10 mouse cellular contexts compared by ENCODE assay signal in genomic region chr12:73996906-73997296, GRCm38 (mm10). TPM values are rescaled to one million over a fixed set of nuclear protein-coding genes. Genes with fewer than 3 reads are reported as not detected.
DNase-seq lines count a peak whose midpoint lies in the region; ATAC-seq and TF ChIP-seq lines count a peak whose summit lies in the region.
"Had no signal": no experiment of that assay in that cellular context is flagged by ENCODE, and none has a peak within 500 bp of the region (broad histone marks: within the 10 kb centered on the region; RNA-seq: fewer than 3 reads in every experiment).

No protein-coding gene starts in this region.

- no peaks in the 10 kb centered on the region for H3K4me1 ChIP-seq in lung, embryonic 14.5 days (ENCODE audit: insufficient read depth)
- no peaks in the 10 kb centered on the region for H3K4me1 ChIP-seq in lung, postnatal 0 days (ENCODE audit: insufficient read depth, low read depth, low read length)
- peaks cover 5% of the 10 kb centered on the region for H3K4me1 ChIP-seq in forebrain, embryonic 13.5 days
- peaks cover 28% of the 10 kb centered on the region for H3K4me1 ChIP-seq in neural tube, embryonic 15.5 days
- H3K4me1 ChIP-seq: liver, embryonic 15.5 days had no signal

- TF ChIP-seq CTCF in lung, embryonic 14.5 days (IDR thresholded peaks at IDR 0.05; ENCODE audit: low read depth) = no peak
- no peak for TF ChIP-seq CTCF in lung, postnatal 0 days (IDR thresholded peaks at IDR 0.05)

- 56% methylated on average over 12 of the region's 12 CpGs for WGBS in lung, embryonic 14.5 days
- 61% methylated on average over 12 of the region's 12 CpGs for WGBS in lung, postnatal 0 days
- 16% methylated on average over 12 of the region's 12 CpGs for whole genome bisulfite sequencing in forebrain, embryonic 13.5 days
- WGBS in neural tube, embryonic 15.5 days = 20% methylated on average over 12 of the region's 12 CpGs

- no peak for ATAC-seq in lung, embryonic 14.5 days (ENCODE audit: insufficient read depth)
- ATAC-seq in lung, postnatal 0 days = no peak
- ATAC-seq in forebrain, embryonic 13.5 days = peak; percentile 37
- peak; percentile 32 for ATAC-seq in neural tube, embryonic 15.5 days (ENCODE audit: low FRiP score)
- ATAC-seq: Patski had no signal

- H3K4me2 ChIP-seq in lung, embryonic 14.5 days = peak overlapping the region; percentile 94; the same call in 1 of the 2 replicates
- no peak overlapping the region for H3K4me2 ChIP-seq in lung, postnatal 0 days (replicated peaks; ENCODE audit: low read depth, low read length)
- H3K4me2 ChIP-seq in forebrain, embryonic 13.5 days = peak overlapping the region; percentile 80
- peak overlapping the region; percentile 78 for H3K4me2 ChIP-seq in neural tube, embryonic 15.5 days

- no peak overlapping the region for H3K9ac ChIP-seq in lung, embryonic 14.5 days
- H3K9ac ChIP-seq in lung, postnatal 0 days (replicated peaks; ENCODE audit: low read depth) = no peak overlapping the region
- H3K9ac ChIP-seq in forebrain, embryonic 13.5 days = peak overlapping the region; percentile 82
- H3K9ac ChIP-seq in neural tube, embryonic 15.5 days (replicated peaks) = peak overlapping the region; percentile 65
- H3K9ac ChIP-seq: liver, embryonic 15.5 days had no signal

- H3K27ac ChIP-seq in lung, embryonic 14.5 days (ENCODE audit: low read depth) = no peak overlapping the region
- H3K27ac ChIP-seq in lung, postnatal 0 days (ENCODE audit: low read length) = no peak overlapping the region
- no peak overlapping the region for H3K27ac ChIP-seq in forebrain, embryonic 13.5 days
- H3K27ac ChIP-seq in neural tube, embryonic 15.5 days (replicated peaks) = peak overlapping the region; percentile 85
- H3K27ac ChIP-seq: liver, embryonic 15.5 days had no signal

- no peaks in the 10 kb centered on the region for H3K36me3 ChIP-seq in lung, embryonic 14.5 days (ENCODE audit: insufficient read depth)
- H3K36me3 ChIP-seq in lung, postnatal 0 days (ENCODE audit: insufficient read depth, low read length) = no peaks in the 10 kb centered on the region
- H3K36me3 ChIP-seq in forebrain, embryonic 13.5 days (ENCODE audit: poor library complexity, severe bottlenecking) = no peaks in the 10 kb centered on the region
- no peaks in the 10 kb centered on the region for H3K36me3 ChIP-seq in neural tube, embryonic 15.5 days
- H3K36me3 ChIP-seq: liver, embryonic 15.5 days had no signal

- TF ChIP-seq EP300 in lung, postnatal 0 days (IDR thresholded peaks at IDR 0.05) = no peak

- DNase-seq in lung, embryonic 14.5 days = no peak
- DNase-seq in lung, postnatal 0 days (ENCODE audit: low spot score) = no peak
- peak; percentile 31 to 37 for DNase-seq in layer of hippocampus, postnatal 14 days (ENCODE audit: low spot score in 2 of 2)
- DNase-seq in adrenal gland, postnatal 14 days = no peak
- DNase-seq in spleen, adult 18-20 months = no peak

- peaks cover 18% of the 10 kb centered on the region for H3K27me3 ChIP-seq in lung, embryonic 14.5 days (ENCODE audit: insufficient read depth, low read length)
- peaks cover 23% of the 10 kb centered on the region; the same call in 1 of the 2 replicates for H3K27me3 ChIP-seq in lung, postnatal 0 days (replicated peaks; ENCODE audit: insufficient read depth, low read length)
- peaks cover 27% of the 10 kb centered on the region for H3K27me3 ChIP-seq in forebrain, embryonic 13.5 days
- H3K27me3 ChIP-seq in neural tube, embryonic 15.5 days (replicated peaks) = 0 out of 2 replicates have a peak, but pooled peaks cover 6% of the 10 kb centered on the region

- no peaks in the 10 kb centered on the region for H3K9me3 ChIP-seq in lung, embryonic 14.5 days (ENCODE audit: low read depth, low read length)
- H3K9me3 ChIP-seq in lung, postnatal 0 days (ENCODE audit: low read length) = no peaks in the 10 kb centered on the region
- no peaks in the 10 kb centered on the region for H3K9me3 ChIP-seq in forebrain, embryonic 13.5 days (replicated peaks)
- no peaks in the 10 kb centered on the region for H3K9me3 ChIP-seq in neural tube, embryonic 15.5 days (replicated peaks)
- H3K9me3 ChIP-seq: liver, embryonic 15.5 days had no signal

- peak overlapping the region; percentile 60; the same call in 1 of the 2 replicates for H3K4me3 ChIP-seq in lung, embryonic 14.5 days (ENCODE audit: low read depth, low read length)
- H3K4me3 ChIP-seq in lung, postnatal 0 days (ENCODE audit: low read depth, low read length) = no peak overlapping the region
- H3K4me3 ChIP-seq in forebrain, embryonic 13.5 days = peak overlapping the region; percentile 66
- H3K4me3 ChIP-seq in neural tube, embryonic 15.5 days (replicated peaks) = peak overlapping the region; percentile 65
- H3K4me3 ChIP-seq: erythroblast, embryonic 14.5 days had no signal

RNA-seq across cellular contexts. Expression of gene Syt16, which starts 0.6 kb away (rescaled TPM):
- polyA plus RNA-seq in lung, embryonic 14.5 days (2014; fragmentation: Nextera tagmentation; extraction: Ambion mirVana) = 0.42 and 1.6 TPM in 2 replicates
- 0.04 TPM in 2 replicates for polyA plus RNA-seq in lung, postnatal 0 days (2015; fragmentation: Nextera tagmentation; extraction: Ambion mirVana)
- polyA plus RNA-seq in forebrain, embryonic 13.5 days (2015; fragmentation: Nextera tagmentation; extraction: Ambion mirVana) = 24.1 and 31.1 TPM in 2 replicates
- total RNA-seq in layer of hippocampus, postnatal 14 days (2021) = 10 to 100 TPM; 58.9 to 71.0 TPM
- polyA plus RNA-seq in neural tube, embryonic 15.5 days (2015; fragmentation: Nextera tagmentation; extraction: Ambion mirVana) = 66.3 and 78.5 TPM in 2 replicates
- total RNA-seq in adrenal gland, postnatal 14 days (2021) = 0.78 and 0.90 TPM in 2 replicates
- polyA plus RNA-seq: erythroblast, embryonic 14.5 days; Patski had no signal

RNA-seq across cellular contexts. Expression of gene Snapc1, which starts 32.6 kb away (rescaled TPM):
- polyA plus RNA-seq in lung, embryonic 14.5 days (2014; fragmentation: Nextera tagmentation; extraction: Ambion mirVana) = 18.6 and 23.2 TPM in 2 replicates
- polyA plus RNA-seq in lung, postnatal 0 days (2015; fragmentation: Nextera tagmentation; extraction: Ambion mirVana) = 9.1 and 9.2 TPM in 2 replicates
- 34.1 and 39.3 TPM in 2 replicates for polyA plus RNA-seq in forebrain, embryonic 13.5 days (2015; fragmentation: Nextera tagmentation; extraction: Ambion mirVana)
- 10 to 100 TPM; 26.6 to 30.0 TPM for total RNA-seq in layer of hippocampus, postnatal 14 days (2021)
- 33.5 and 35.1 TPM in 2 replicates for polyA plus RNA-seq in neural tube, embryonic 15.5 days (2015; fragmentation: Nextera tagmentation; extraction: Ambion mirVana)
- total RNA-seq in adrenal gland, postnatal 14 days (2021) = 16.3 and 16.8 TPM in 2 replicates

RNA-seq across cellular contexts. Expression of gene Gm49321, which starts 59.4 kb away (rescaled TPM):
- polyA plus RNA-seq in lung, embryonic 14.5 days (2014; fragmentation: Nextera tagmentation; extraction: Ambion mirVana) = 6.2 and 10.7 TPM in 2 replicates
- polyA plus RNA-seq in lung, postnatal 0 days (2015; fragmentation: Nextera tagmentation; extraction: Ambion mirVana) = 4.3 and 7.2 TPM in 2 replicates
- polyA plus RNA-seq in forebrain, embryonic 13.5 days (2015; fragmentation: Nextera tagmentation; extraction: Ambion mirVana) = 17.9 and 21.6 TPM in 2 replicates
- total RNA-seq in layer of hippocampus, postnatal 14 days (2021) = 10 to 100 TPM; 10.2 to 11.3 TPM
- polyA plus RNA-seq in neural tube, embryonic 15.5 days (2015; fragmentation: Nextera tagmentation; extraction: Ambion mirVana) = 22.6 and 23.1 TPM in 2 replicates
- total RNA-seq in adrenal gland, postnatal 14 days (2021) = 6.9 and 7.5 TPM in 2 replicates
- polyA plus RNA-seq: erythroblast, embryonic 14.5 days had no signal

Comparison
In these comparisons a context has a peak if more than half of its experiments do, and no peak if none do; other contexts are left out.
1. ATAC-seq: peak in forebrain, embryonic 13.5 days (single experiment) and neural tube, embryonic 15.5 days (single experiment); none in lung, embryonic 14.5 days (single experiment) and lung, postnatal 0 days (single experiment).
2. DNase-seq: peak in layer of hippocampus, postnatal 14 days (2 of 2); none in lung, embryonic 14.5 days (single experiment), lung, postnatal 0 days (single experiment), adrenal gland, postnatal 14 days (single experiment) and spleen, adult 18-20 months (0 of 2).
3. H3K9ac ChIP-seq: peak in forebrain, embryonic 13.5 days (single experiment) and neural tube, embryonic 15.5 days (single experiment); none in lung, embryonic 14.5 days (single experiment) and lung, postnatal 0 days (single experiment).